Mouse (Mus musculus) cerebral cortex, adult 2 months (tissue): ENCODE data around the gene Cbx3.

ENCODE experiments used
- WGBS: fragments of 180-500 bp; shearing (Covaris S2); methylation state at CpG from one replicate; pipeline ENCODE4 v1.1.7; 2018; 5-methylcytosine and 5-hydroxymethylcytosine counted together

The Cbx3 gene

DNA sequence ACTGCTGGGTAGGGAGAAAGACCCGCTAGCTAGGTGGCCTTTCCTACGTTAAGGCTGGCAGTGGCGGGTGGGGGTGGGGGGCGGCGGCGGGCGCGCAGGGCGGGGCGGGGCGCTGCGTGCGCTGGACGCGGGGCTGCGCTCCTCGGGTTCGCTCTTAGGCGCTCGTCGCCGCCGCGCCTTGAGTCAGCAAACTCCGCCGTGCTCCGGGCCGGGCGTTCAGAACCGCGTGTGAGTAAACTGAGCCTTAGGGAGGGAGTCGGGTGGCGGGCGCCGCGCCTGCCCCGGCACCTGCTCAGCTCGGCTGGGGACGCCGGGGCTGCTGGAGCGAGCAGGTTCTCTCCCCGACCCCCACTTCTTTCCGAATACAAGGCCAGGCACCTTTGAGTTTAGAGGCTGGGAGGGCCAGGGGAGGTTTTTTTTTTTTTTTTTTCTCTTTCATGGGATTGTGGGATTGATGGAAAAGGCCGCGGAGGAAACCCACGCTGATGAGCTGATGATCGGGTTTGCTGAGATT is 53.7 kb downstream of the Cbx3 start, which contains the start of gene Snx10:
Gene Snx10 (plus strand): TSS at position 95 of the 514 bp plus-strand sequence.
- under 1% methylated on average over 47 of the region's 47 CpGs for WGBS

DNA sequence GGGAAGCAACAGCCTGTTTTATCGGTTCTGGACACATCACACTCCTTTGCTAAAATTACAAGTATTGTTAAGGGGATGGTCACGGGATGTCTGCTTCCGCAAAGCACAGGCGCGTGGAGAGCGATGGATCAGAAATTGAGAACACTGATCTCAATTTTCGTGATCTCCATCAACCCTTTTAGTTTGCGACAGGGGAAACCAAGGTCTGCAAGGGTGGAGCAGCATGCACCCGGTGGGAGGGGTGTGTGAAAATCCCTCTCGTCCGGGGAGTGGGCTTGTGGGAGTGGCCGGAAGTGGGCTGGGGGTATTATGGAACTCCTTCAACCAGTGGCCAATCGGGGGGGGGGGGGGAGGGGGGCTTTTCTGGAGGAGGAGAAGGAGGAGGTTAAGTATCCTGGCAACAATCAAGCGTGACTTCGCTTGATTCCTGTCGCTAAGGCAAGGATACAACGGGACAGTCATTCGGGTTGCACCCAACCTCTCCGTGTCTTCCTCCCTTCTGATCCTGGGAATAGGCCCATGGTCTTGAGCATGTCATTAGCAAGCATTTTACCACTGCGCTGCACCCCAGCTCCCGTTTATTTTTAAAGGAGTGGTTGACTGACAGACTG is 54.3 kb downstream of the Cbx3 start:
- 4% methylated on average over 21 of the region's 21 CpGs for WGBS

DNA sequence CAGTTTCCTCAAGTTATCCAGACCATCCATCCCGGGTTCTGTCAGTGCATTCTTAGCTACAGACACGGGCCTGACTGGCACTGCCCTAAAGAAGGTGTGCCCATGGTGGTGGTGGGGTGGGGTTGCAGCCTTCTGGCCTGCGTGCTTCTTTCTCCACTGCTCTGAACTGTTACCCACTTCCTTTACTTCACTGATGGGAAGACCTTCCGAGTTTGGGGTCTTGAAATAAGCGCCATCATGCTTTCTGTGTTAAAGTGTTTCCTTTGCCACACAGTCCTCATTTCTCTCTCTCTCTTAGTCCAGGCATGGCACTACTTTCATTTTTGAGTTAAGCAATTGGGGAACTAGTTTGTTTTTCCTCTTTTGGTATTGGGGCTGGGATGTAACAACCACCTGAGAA is 54.8 kb downstream of the Cbx3 start:
- 23% methylated on average over 5 of the region's 5 CpGs for WGBS

DNA sequence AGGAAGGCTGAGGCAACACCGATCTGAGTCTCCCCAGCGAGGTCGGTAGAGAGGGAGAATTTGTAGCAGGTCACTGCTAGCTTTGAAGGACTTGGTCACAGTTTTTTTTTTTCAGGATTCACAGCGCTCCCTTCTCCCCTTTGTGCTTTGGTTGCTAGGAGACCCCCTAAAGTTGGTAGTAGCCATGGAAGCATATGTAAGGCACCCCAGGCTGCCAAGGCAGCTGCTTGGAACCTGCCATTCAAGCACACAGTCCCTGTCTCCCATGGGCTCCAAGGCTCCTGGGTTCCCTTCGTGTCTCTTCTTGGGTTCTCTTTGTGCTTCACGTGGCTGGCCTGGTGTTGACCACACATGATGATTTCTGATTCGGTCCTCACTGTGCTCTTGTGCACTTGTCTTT is 59.3 kb downstream of the Cbx3 start:
- 47% methylated on average over 7 of the region's 7 CpGs for WGBS
